5 mouse cellular contexts compared by ENCODE assay signal in the genomic region with DNA sequence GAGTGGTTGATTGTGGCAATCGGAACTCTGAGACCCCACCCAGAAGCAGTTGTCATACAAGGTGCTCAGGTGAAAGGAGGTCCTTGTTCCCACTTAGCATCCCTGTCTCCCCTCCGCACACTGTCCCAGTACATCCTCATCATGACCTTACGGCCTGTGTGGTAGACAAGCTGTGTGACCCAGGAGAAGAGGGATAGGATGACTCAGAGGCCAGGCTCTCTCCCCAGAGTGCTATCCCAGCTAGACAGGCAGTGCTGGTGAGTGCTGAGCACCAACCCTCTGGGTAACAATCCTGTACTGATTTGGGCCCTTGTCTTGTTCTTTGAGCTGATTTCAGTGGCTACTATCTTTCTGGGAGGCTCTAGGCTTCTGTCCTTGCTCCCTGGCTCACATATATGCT.
"Had no signal": no experiment of that assay in that cellular context is flagged by ENCODE, and none has a peak within 500 bp of the region (broad histone marks: within the 10 kb centered on the region; RNA-seq: fewer than 3 reads in every experiment).

No protein-coding gene starts in this region.

- H3K36me3 ChIP-seq: limb, embryonic 10.5 days; liver, embryonic 15.5 days had no signal

- ATAC-seq: midbrain, embryonic 13.5 days had no signal

- H3K9me3 ChIP-seq: limb, embryonic 10.5 days; liver, embryonic 15.5 days; midbrain, embryonic 13.5 days had no signal

- H3K9ac ChIP-seq: liver, embryonic 15.5 days; midbrain, embryonic 13.5 days had no signal

- H3K27me3 ChIP-seq: liver, embryonic 15.5 days; midbrain, embryonic 13.5 days had no signal

- H3K4me3 ChIP-seq: left cerebral cortex, adult 2 months; limb, embryonic 10.5 days; liver, embryonic 15.5 days; midbrain, embryonic 13.5 days had no signal

- H3K4me2 ChIP-seq: liver, embryonic 11.5 days; liver, embryonic 15.5 days; midbrain, embryonic 13.5 days had no signal

- H3K27ac ChIP-seq: left cerebral cortex, adult 2 months; limb, embryonic 10.5 days; liver, embryonic 15.5 days; midbrain, embryonic 13.5 days had no signal
